Mouse (Mus musculus) cortical plate, adult 2 months (tissue): ENCODE results near the gene Sik2. TPM values are rescaled to one million over a fixed set of nuclear protein-coding genes. Genes with fewer than 3 reads are reported as not detected.

Source experiments
- H3K27ac ChIP-seq: fragments of 200-500 bp; 2 replicates; pipeline ENCODE4 v1.5.1; 2012; ENCODE audit warnings: low read length, control low read depth, inconsistent platforms; ENCODE audit not compliant: insufficient read depth
- H3K4me1 ChIP-seq: fragments of 200-500 bp; 2 replicates; pipeline ENCODE4 v1.6.1; 2011; ENCODE audit warnings: low read length; ENCODE audit not compliant: control insufficient read depth, insufficient read depth
- H3K4me3 ChIP-seq: fragments of 200-500 bp; 2 replicates; pipeline ENCODE4 v1.5.1; 2011; ENCODE audit warnings: mild to moderate bottlenecking, low read length, control low read depth; ENCODE audit not compliant: insufficient read depth
- CTCF ChIP-seq: fragments of 200-500 bp; IDR thresholded peaks from 2 replicates; pipeline ENCODE4 v1.5.1; 2011; ENCODE audit warnings: mild to moderate bottlenecking, control low read depth, low read length; ENCODE audit not compliant: insufficient read depth; ENCODE audit errors: extremely low read depth
- POLR2A ChIP-seq: fragments of 200-500 bp; IDR thresholded peaks from 2 replicates; pipeline ENCODE4 v1.6.1; 2011; ENCODE audit warnings: mild to moderate bottlenecking, low read length, control low read depth; ENCODE audit not compliant: insufficient read depth; ENCODE audit errors: extremely low read depth
- polyA plus RNA-seq: library from polyadenylated mRNA; depleted of rRNA; stranded (reverse); fragments of >200 nt; gene quantifications from 2 replicates; pipeline ENCODE4 v1.2.3, GENCODE M21; 2012

The Sik2 gene
- polyA plus RNA-seq, 1 experiment, result 21.6 TPM

- no peaks in the 10 kb centered on the region for H3K4me1 ChIP-seq
- no peak overlapping the region for H3K4me3 ChIP-seq
- TF ChIP-seq POLR2A (no peak), CTCF (no peak)
- H3K27ac ChIP-seq, result no peak overlapping the region
Observed at GRCm38 (mm10) chr9:50957956-50958489, 50.9 kb downstream of the Sik2 start.

- no peak overlapping the region for H3K27ac ChIP-seq
- no peak for TF ChIP-seq POLR2A
- TF ChIP-seq CTCF, result no peak
- H3K4me3 ChIP-seq, result no peak overlapping the region
- no peaks in the 10 kb centered on the region for H3K4me1 ChIP-seq
Observed at GRCm38 (mm10) chr9:50955176-50955575, 53.7 kb downstream of the Sik2 start.

GRCm38 (mm10) chr9:50948097-50948823, 60.6 kb downstream of the Sik2 start:
- Histone ChIP-seq H3K4me1 (peaks cover 1% of the 10 kb centered on the region; the same call in 1 of the 2 replicates), H3K27ac (no peak overlapping the region), H3K4me3 (no peak overlapping the region)
- no peak for TF ChIP-seq CTCF
- TF ChIP-seq POLR2A, result no peak

GRCm38 (mm10) chr9:50946338-50946737, 62.5 kb downstream of the Sik2 start:
- H3K4me3 ChIP-seq, result no peak overlapping the region
- no peak for TF ChIP-seq CTCF
- TF ChIP-seq POLR2A, result no peak
- peaks cover 1% of the 10 kb centered on the region; the same call in 1 of the 2 replicates for H3K4me1 ChIP-seq
- no peak overlapping the region for H3K27ac ChIP-seq

GRCm38 (mm10) chr9:50944826-50945225, 64.0 kb downstream of the Sik2 start:
- Histone ChIP-seq H3K4me1 (peaks cover 1% of the 10 kb centered on the region; the same call in 1 of the 2 replicates), H3K27ac (no peak overlapping the region), H3K4me3 (no peak overlapping the region)
- no peak for TF ChIP-seq CTCF
- TF ChIP-seq POLR2A, result no peak

GRCm38 (mm10) chr9:50942711-50943110, 66.2 kb downstream of the Sik2 start:
- H3K27ac ChIP-seq, result no peak overlapping the region
- H3K4me1 ChIP-seq, result peaks cover 1% of the 10 kb centered on the region; the same call in 1 of the 2 replicates
- no peak overlapping the region for H3K4me3 ChIP-seq
- TF ChIP-seq CTCF, result no peak
- TF ChIP-seq POLR2A, result no peak

GRCm38 (mm10) chr9:50941804-50942401, 67.0 kb downstream of the Sik2 start:
- Histone ChIP-seq H3K4me1 (peaks cover 1% of the 10 kb centered on the region; the same call in 1 of the 2 replicates), H3K27ac (no peak overlapping the region), H3K4me3 (no peak overlapping the region)
- TF ChIP-seq POLR2A, result no peak
- TF ChIP-seq CTCF, result no peak

- TF ChIP-seq CTCF (no peak), POLR2A (no peak)
- no peak overlapping the region for H3K4me3 ChIP-seq
- no peaks in the 10 kb centered on the region for H3K4me1 ChIP-seq
- H3K27ac ChIP-seq, result no peak overlapping the region
Observed at GRCm38 (mm10) chr9:50929986-50930385, 78.9 kb downstream of the Sik2 start.

GRCm38 (mm10) chr9:50925801-50926200, 83.1 kb downstream of the Sik2 start:
- TF ChIP-seq CTCF (no peak), POLR2A (no peak)
- no peak overlapping the region for H3K27ac ChIP-seq
- H3K4me3 ChIP-seq, result no peak overlapping the region
- H3K4me1 ChIP-seq, result no peaks in the 10 kb centered on the region
